Mouse (Mus musculus) urinary bladder, postnatal 0 days (tissue): ENCODE results near the gene Fshb. TPM values are rescaled to one million over a fixed set of nuclear protein-coding genes. Genes with fewer than 3 reads are reported as not detected.

Experiments
- polyA plus RNA-seq: library from polyadenylated mRNA; unstranded; fragments of >200 nt; fragmentation: Nextera tagmentation; extraction: Ambion mirVana; gene quantifications from 2 replicates; pipeline ENCODE4 v1.2.1, GENCODE M21; 2015

The Fshb gene
- polyA plus RNA-seq, result not detected in 2 replicates

DNA sequence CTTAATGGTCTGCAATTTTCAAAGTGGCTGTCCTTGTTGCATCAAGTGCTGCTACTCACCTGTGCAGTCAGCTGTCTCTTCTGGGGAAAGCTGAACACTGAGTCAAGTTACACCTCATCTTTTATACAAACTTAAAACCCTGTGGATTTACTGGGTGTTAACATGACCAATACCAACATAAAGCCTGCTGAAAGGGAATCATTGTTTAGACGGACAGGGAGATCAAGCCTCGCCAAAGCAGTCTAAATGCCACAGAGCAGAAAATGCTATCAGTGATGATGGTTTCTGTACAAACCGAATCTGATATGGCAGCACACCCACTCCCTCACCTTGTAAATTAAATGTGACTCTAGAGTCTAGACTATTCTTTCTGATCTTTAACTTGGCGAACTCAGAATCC, at the start of gene Fshb:
Gene Fshb, minus strand, starts transcription at position 101 of the 400 bp plus-strand sequence.

Other genes starting within 250 kb of the Fshb start
- gene Arl14ep, start 85.2 kb downstream of the Fshb start, polyA plus RNA-seq, result 15.4 and 18.5 TPM in 2 replicates
- not detected in 2 replicates for gene Kcna4, start 231.0 kb upstream of the Fshb start, polyA plus RNA-seq